Mouse (Mus musculus) cerebellum, adult 2 months (tissue): ENCODE data around the gene Gpt2. TPM values are rescaled to one million over a fixed set of nuclear protein-coding genes. Genes with fewer than 3 reads are reported as not detected.

Experiments used
- DNase-seq, 2 experiments: peaks; one replicate each; pipeline ENCODE4 v3.0.0; 2021
- H3K27ac ChIP-seq: fragments of 200-500 bp; 2 replicates; pipeline ENCODE4 v1.5.1; 2012; ENCODE audit warnings: low read length, control low read depth, inconsistent platforms; ENCODE audit not compliant: insufficient read depth
- H3K27me3 ChIP-seq: fragments of 200-500 bp; 2 replicates; pipeline ENCODE4 v1.6.1; 2012; ENCODE audit warnings: inconsistent platforms, mild to moderate bottlenecking, low read length, moderate library complexity; ENCODE audit not compliant: control insufficient read depth, insufficient read depth
- H3K4me1 ChIP-seq: fragments of 200-500 bp; 2 replicates; pipeline ENCODE4 v1.6.1; 2011; ENCODE audit warnings: low read length; ENCODE audit not compliant: control insufficient read depth, insufficient read depth
- H3K4me3 ChIP-seq: fragments of 200-500 bp; replicated peaks from 2 replicates; pipeline ENCODE3; 2011; ENCODE audit warnings: mild to moderate bottlenecking, low read depth, low read length, control low read depth; ENCODE audit not compliant: insufficient read depth
- CTCF ChIP-seq: fragments of 200-500 bp; IDR thresholded peaks from 2 replicates; pipeline ENCODE4 v1.5.1; 2011; ENCODE audit warnings: low read depth, mild to moderate bottlenecking, control low read depth, low read length, moderate library complexity, borderline replicate concordance; ENCODE audit not compliant: insufficient read depth
- POLR2A ChIP-seq: fragments of 200-500 bp; IDR thresholded peaks from 2 replicates; pipeline ENCODE4 v1.6.1; 2011; ENCODE audit warnings: low read length, control low read depth, borderline replicate concordance; ENCODE audit not compliant: insufficient read depth
- WGBS: fragments of 180-500 bp; shearing (Covaris S2); methylation state at CpG from one replicate; pipeline ENCODE4 v1.1.7; 2018; 5-methylcytosine and 5-hydroxymethylcytosine counted together
- polyA plus RNA-seq: library from polyadenylated mRNA; depleted of rRNA; stranded (reverse); fragments of >200 nt; gene quantifications from 2 replicates; pipeline ENCODE4 v1.2.3, GENCODE M21; 2012

Gene Gpt2
- polyA plus RNA-seq, 1 experiment, result 40.5 TPM

GRCm38 (mm10) chr8:85488631-85489030 is 3.7 kb upstream of the Gpt2 start:
- no peak for DNase-seq
- 0 out of 2 replicates have a peak, but pooled peaks cover under 1% of the 10 kb centered on the region for H3K4me1 ChIP-seq
- H3K27me3 ChIP-seq, result no peaks in the 10 kb centered on the region
- no peak overlapping the region for H3K4me3 ChIP-seq
- H3K27ac ChIP-seq, result no peak overlapping the region
- TF ChIP-seq CTCF (no peak), POLR2A (no peak)

GRCm38 (mm10) chr8:85489546-85489945 is 2.8 kb upstream of the Gpt2 start:
- no peak for DNase-seq
- no peak overlapping the region for H3K27ac ChIP-seq
- 97% methylated on average over 8 of the region's 8 CpGs for WGBS
- H3K4me3 ChIP-seq, result no peak overlapping the region
- no peak for TF ChIP-seq POLR2A
- TF ChIP-seq CTCF, result no peak
- H3K27me3 ChIP-seq, result no peaks in the 10 kb centered on the region
- H3K4me1 ChIP-seq, result 0 out of 2 replicates have a peak, but pooled peaks cover 2% of the 10 kb centered on the region

GRCm38 (mm10) chr8:85492940-85493931 is 860 bp downstream of the Gpt2 start:
- 3% methylated on average over 49 of the region's 49 CpGs for WGBS
- TF ChIP-seq POLR2A (no peak), CTCF (no peak)
- H3K4me3 ChIP-seq, result peak overlapping the region; percentile 90

GRCm38 (mm10) chr8:85496125-85496524 is 3.7 kb downstream of the Gpt2 start:
- Histone ChIP-seq H3K4me3 (no peak overlapping the region), H3K27me3 (no peaks in the 10 kb centered on the region), H3K27ac (no peak overlapping the region), H3K4me1 (peaks cover 9% of the 10 kb centered on the region)
- TF ChIP-seq CTCF, result no peak
- no peak for TF ChIP-seq POLR2A
- WGBS, result 86% methylated on average over 5 of the region's 5 CpGs
- DNase-seq, result no peak

More at GRCm38 (mm10) chr8:85492940-85493931, 860 bp downstream of the Gpt2 start:
- 0 out of 2 replicates have a peak, but pooled peaks cover 2% of the 10 kb centered on the region for H3K4me1 ChIP-seq
- peak; percentile 49 for DNase-seq
- no peaks in the 10 kb centered on the region for H3K27me3 ChIP-seq
- peak overlapping the region; percentile 56; the same call in 1 of the 2 replicates for H3K27ac ChIP-seq

- H3K27ac ChIP-seq, result no peak overlapping the region
These were observed 4.4 kb downstream of the Gpt2 start for GRCm38 (mm10) chr8:85496778-85497177.

GRCm38 (mm10) chr8:85498577-85498976 is 6.2 kb downstream of the Gpt2 start:
- WGBS, result 61% methylated on average over 2 of the region's 2 CpGs
- H3K4me1 ChIP-seq, result peaks cover 13% of the 10 kb centered on the region
- no peak for DNase-seq
- no peak overlapping the region for H3K27ac ChIP-seq
- TF ChIP-seq POLR2A (no peak), CTCF (no peak)
- no peak overlapping the region for H3K4me3 ChIP-seq
- H3K27me3 ChIP-seq, result no peaks in the 10 kb centered on the region

More at GRCm38 (mm10) chr8:85496778-85497177, 4.4 kb downstream of the Gpt2 start:
- H3K4me3 ChIP-seq, result no peak overlapping the region
- WGBS, result 90% methylated on average over 4 of the region's 4 CpGs
- TF ChIP-seq POLR2A, result no peak
- no peak for TF ChIP-seq CTCF
- no peak for DNase-seq
- H3K4me1 ChIP-seq, result peaks cover 13% of the 10 kb centered on the region
- no peaks in the 10 kb centered on the region for H3K27me3 ChIP-seq

- WGBS, result 89% methylated on average over 10 of the region's 10 CpGs
- no peak for DNase-seq
- Histone ChIP-seq H3K27ac (0 out of 2 replicates have a peak overlapping the region, but pooled peaks have one; percentile 12), H3K4me3 (no peak overlapping the region), H3K4me1 (peaks cover 11% of the 10 kb centered on the region), H3K27me3 (no peaks in the 10 kb centered on the region)
- TF ChIP-seq CTCF (no peak), POLR2A (no peak)
These were observed 8.1 kb downstream of the Gpt2 start for GRCm38 (mm10) chr8:85500460-85500859.
